Mouse (Mus musculus) c-Kit-positive CD71-negative TER-119-negative erythroid progenitor cells, embryonic 14.5 days (primary cell): ENCODE results near the gene Zfp934.
A peak's percentile ranks its signal among the peaks of the same experiment; 100 is the strongest.
"Not testable (repeated sequence)": the region's sequence is repeated elsewhere in the genome, so short reads cannot be mapped to it uniquely, and the experiment has no call there.

Experiments used
- DNase-seq: peaks from one replicate; pipeline ENCODE4 v3.0.0-alpha.2; 2013; ENCODE audit warnings: low read depth

The Zfp934 gene

DNA sequence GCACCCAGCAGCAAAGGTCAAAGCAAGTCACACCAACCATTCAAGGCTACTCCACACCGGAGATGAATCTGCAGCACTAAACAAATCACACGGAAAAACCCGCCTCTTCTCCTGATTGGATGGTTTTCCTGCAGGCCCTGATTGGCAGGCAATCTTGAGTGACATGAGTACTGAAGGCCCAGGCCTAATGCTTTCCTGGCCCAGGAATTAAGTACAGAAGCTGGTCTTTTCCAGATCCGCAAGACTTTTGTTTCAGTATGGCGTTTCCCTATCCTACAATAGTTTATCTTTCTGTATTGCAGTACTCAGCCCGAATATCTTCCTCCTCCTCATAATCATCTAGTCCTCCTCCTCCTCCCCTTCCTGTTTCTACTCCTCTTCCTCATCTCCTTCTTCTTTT lies at the start of gene Zfp934:
TSS of gene Zfp934 (minus strand) at position 101 of the 400 bp plus-strand sequence.
- not testable (repeated sequence) for DNase-seq

GRCm38 (mm10) chr13:62617449-62617848 lies 46.5 kb upstream of the Zfp934 start:
- not testable (repeated sequence) for DNase-seq

DNA sequence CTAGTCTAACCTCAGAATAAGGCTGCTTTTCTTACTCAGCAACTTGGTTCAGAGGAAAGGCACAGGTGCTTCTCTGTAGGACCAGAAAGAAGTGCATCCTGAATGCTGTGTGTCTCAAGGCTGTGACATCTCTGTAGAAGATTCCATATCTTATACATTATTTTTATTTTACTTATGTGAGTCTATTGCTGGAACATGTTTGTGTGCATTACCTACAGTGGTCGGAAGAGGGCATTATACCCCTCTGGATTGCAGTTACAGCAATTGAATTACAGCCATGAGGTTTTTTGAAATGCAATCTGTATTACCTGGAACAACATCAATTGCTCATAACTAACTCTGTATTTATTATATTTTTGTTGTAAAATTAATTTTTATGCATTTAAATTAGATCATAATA lies 9.3 kb downstream of the Zfp934 start:
- not testable (repeated sequence) for DNase-seq

DNA sequence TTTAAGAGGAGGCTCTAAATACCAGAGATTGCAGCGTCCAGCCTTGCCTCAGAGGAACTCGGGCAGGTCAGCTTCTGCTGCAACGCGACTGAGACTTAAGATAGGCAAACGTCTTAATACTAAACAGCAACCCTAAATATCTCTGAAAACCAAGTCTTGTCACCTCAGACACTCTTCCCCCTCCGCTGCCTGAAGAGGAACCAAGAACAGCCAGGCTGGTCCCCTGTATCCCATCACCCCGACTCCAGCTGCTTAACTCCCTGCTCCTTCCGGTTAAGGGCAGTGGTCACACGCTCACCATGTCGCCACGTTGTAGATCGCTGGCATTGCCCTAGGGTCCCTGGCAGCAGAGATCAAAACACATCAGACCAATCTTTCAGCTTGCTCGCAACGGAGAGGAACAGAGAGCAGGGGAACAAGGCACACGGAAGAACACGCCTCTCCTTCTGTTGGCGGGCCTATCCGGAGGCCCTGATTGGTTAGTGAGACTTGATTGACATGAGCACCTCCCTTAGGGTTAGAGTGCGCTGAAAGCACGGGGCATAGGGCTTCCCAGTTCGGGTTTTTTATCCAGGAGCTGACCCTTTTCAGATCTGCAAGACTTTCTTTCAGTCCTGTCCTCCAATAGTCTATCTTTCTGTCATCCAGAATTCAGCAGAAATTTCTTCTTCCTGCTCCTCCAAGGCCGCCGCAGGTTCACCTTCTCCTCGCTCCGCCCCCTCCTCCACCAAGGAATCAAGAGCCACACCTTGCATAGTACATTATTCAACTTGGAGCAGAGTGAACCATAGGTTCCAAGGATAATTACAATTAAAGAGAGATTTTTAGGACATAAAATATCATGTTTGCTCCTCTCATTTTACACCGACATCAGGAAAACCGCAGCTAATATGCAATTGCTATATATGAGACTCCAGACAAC lies 12.5 kb downstream of the Zfp934 start, which contains the start of gene Zfp935:
TSS of gene Zfp935 (minus strand) at position 323 of the 922 bp plus-strand sequence.
- peak; percentile 5 for DNase-seq

DNA sequence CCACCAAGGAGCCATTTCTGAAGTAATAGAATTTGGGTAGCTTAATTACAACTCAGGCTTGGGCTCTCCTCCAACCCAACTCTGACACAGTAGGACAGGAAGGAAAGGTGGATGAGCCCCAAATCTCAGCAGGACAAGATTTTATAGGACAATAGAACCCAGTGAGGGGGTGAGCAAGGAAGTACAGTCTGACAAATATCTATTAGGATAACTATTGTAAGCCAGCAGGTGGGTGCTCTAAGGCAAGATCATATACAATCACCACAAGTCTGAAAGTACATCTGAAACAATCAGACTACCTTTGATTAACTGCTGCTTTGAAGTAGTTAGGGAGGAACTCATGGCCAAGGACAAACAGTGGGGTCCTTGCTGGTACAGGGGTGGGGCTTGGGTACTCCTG lies 40.9 kb downstream of the Zfp934 start:
- not testable (repeated sequence) for DNase-seq

DNA sequence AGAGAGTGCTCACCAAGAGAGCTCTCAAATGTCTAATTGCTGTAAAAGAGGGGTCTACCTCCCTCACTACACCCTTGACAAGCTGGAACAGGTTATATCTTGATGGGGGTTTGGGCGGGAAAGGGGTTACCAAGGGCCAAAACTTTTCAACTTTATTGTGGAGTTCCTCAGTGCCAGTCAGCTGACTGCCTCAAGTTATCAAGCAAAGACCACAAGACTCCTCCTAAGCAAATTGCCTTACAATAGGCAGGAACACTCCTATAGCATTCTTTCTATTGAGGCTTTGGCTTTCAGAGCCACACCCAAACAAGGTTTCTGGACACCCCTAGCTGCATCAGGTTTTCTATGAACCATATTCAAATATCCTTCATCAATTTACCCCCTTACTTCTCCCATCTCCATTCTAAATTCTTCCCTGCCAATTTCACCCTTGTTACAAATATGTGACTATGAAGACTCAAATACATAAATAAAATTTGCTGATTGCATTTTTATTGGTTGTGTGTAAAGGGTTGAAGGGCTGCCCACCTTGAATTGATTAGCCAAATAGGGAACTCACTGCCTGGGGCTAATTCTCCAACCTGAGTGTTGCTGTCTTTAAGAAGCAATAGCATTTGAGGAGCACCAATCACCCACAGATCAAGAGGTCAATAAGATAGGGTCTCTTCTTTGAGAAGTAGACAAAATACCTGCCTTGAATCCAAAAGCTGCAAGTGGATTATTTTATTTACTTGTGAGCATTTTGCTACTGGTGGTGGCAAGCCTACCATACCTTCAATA lies 60.2 kb downstream of the Zfp934 start:
- not testable (repeated sequence) for DNase-seq

DNA sequence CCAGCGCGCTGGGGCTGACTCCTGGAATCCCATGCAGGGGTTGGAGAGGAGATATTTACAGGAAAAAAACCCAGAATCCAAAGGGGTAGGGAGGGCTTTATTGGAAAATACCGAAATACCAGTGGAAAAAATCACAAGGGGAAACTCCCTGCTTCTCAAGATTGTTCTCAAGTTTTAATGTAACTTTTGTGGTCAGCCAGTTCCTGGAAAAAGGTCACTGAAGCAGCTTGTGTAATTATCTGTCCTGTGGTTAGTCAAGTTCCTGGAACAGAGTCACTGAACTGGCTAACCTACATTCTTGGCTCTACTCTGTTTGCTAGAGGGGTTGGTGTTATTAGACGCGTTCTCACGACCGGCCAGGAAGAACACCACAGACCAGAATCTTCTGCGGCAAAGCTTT lies 98.3 kb downstream of the Zfp934 start:
- DNase-seq: not testable (repeated sequence)

DNA sequence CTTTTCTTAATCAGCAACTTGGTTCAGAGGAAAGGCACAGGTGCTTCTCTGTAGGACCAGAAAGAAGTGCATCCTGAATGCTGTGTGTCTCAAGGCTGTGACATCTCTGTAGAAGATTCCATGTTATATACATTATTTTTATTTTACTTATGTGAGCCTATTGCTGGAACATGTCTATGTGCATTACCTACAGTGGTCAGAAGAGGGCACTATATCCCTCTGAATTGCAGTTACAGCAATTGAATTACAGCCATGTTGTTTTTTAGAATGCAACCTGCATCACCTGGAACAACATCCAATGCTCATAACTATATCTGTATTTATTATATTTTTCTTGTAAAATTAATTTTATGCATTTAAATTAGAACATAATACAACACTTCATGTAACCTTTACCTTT lies 101.1 kb downstream of the Zfp934 start:
- peak; percentile 47 for DNase-seq

DNA sequence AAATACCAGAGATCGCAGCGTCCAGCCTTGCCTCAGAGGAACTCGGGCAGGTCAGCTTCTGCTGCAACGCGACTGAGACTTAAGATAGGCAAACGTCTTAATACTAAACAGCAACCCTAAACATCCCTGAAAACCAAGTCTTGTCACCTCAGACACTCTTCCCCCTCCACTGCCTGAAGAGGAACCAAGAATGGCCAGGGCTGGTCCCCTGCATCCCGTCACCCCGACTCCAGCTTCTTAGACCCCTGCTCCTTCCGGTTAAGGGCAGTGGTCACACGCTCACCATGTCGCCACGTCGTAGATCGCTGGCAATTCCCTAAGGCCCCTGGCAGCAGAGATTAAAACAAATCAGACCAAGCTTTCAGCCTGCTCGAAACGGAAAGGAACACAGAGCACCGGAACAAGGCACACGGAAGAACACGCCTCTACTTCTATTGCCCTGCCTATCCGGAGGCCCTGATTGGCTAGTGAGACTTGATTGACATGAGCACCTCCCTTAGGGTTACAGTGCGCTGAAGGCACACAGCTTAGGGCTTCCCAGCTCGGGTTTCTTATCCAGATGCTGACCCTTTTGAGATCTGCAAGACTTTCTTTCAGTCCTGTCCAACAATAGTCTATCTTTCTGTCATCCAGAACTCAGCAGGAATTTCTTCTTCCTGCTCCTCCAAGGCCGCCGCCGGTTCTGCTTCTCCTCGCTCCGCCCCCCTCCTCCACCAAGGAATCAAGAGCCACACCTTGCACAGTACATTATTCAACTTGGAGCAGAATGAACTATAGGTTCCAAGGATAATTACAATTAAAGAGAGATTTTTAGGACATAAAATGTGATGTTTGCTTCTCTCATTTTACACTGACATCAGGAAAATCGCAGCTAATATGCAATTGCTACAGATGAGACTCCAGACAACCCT lies 104.3 kb downstream of the Zfp934 start, which contains the start of gene Gm49359:
TSS of gene Gm49359 (minus strand) at position 409 of the 911 bp plus-strand sequence.
- peak; percentile 81 for DNase-seq
